Mouse (Mus musculus) heart, embryonic 13.5 days (tissue): ENCODE measurements around the gene Rasl12. TPM values are rescaled to one million over a fixed set of nuclear protein-coding genes. Genes with fewer than 3 reads are reported as not detected.
A peak's percentile ranks its signal among the peaks of the same experiment; 100 is the strongest.

ENCODE experiments used
- ATAC-seq: fragments of 200-750 bp; cut with Nextera tagmentation; 2 replicates; pipeline ENCODE4 v1.8.0; 2017; ENCODE audit warnings: moderate TSS enrichment; ENCODE audit not compliant: insufficient number of reproducible peaks, low FRiP score, low TSS enrichment; ENCODE audit errors: extremely low read depth
- H3K27ac ChIP-seq: fragments of 300-500 bp; sonication (generic); replicated peaks from 2 replicates; pipeline ENCODE4 v1.5.1; 2015; ENCODE audit warnings: moderate library complexity, mild to moderate bottlenecking, inconsistent platforms
- H3K27me3 ChIP-seq: fragments of 300-500 bp; sonication (generic); replicated peaks from 2 replicates; pipeline ENCODE4 v1.6.1; 2015; ENCODE audit warnings: mild to moderate bottlenecking, inconsistent platforms
- H3K36me3 ChIP-seq: fragments of 300-500 bp; sonication (generic); 2 replicates; pipeline ENCODE4 v1.6.1; 2015; ENCODE audit warnings: mild to moderate bottlenecking, inconsistent platforms
- H3K4me1 ChIP-seq: fragments of 300-500 bp; sonication (generic); 2 replicates; pipeline ENCODE4 v1.6.1; 2015; ENCODE audit warnings: inconsistent platforms
- H3K4me2 ChIP-seq: fragments of 300-500 bp; sonication (generic); 2 replicates; pipeline ENCODE4 v1.6.1; 2015; ENCODE audit warnings: inconsistent platforms, mild to moderate bottlenecking, moderate library complexity
- H3K4me3 ChIP-seq: fragments of 300-500 bp; sonication (generic); 2 replicates; pipeline ENCODE4 v1.5.1; 2015; ENCODE audit warnings: moderate library complexity, mild to moderate bottlenecking, inconsistent platforms
- H3K9ac ChIP-seq: fragments of 300-500 bp; sonication (generic); 2 replicates; pipeline ENCODE4 v1.6.1; 2015; ENCODE audit warnings: inconsistent platforms, mild to moderate bottlenecking, moderate library complexity
- H3K9me3 ChIP-seq: fragments of 300-500 bp; sonication (generic); 2 replicates; pipeline ENCODE4 v1.6.1; 2016; ENCODE audit warnings: inconsistent platforms
- WGBS: fragments of 180-500 bp; shearing (Covaris S2); methylation state at CpG from one replicate; pipeline ENCODE4 v1.1.7; 2015; ENCODE audit warnings: mixed read lengths; 5-methylcytosine and 5-hydroxymethylcytosine counted together
- polyA plus RNA-seq: library from polyadenylated mRNA; unstranded; fragments of >200 nt; fragmentation: Nextera tagmentation; extraction: Ambion mirVana; gene quantifications from 2 replicates; pipeline ENCODE4 v1.2.1, GENCODE M21; 2015

The Rasl12 gene
- 5.0 and 5.2 TPM in 2 replicates for polyA plus RNA-seq

DNA sequence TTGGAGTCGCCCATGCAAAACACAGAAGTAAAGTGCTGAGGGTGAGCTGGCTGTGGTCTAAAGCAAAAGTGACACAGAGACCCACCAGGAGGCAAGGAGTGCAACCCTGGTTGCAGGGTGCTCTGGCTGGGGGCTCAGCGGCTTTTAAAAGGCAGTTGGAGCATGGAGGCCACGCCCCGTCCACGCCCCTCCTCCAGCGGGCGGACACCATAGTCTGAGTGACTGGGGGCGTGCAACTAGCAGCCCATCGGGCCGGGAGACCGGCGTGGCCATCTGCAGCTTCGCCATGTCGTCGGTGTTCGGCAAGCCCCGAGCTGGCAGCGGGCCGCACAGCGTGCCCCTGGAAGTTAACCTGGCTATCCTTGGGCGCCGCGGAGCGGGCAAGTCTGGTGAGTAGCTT lies at the start of gene Rasl12:
TSS of gene Rasl12 (plus strand) at position 228 of the 400 bp plus-strand sequence.
- ATAC-seq: no peak; the same call in 1 of the 2 replicates
- H3K27ac ChIP-seq: no peak within 1 kb of the TSS
- WGBS: under 1% methylated on average over 24 of the region's 24 CpGs

DNA sequence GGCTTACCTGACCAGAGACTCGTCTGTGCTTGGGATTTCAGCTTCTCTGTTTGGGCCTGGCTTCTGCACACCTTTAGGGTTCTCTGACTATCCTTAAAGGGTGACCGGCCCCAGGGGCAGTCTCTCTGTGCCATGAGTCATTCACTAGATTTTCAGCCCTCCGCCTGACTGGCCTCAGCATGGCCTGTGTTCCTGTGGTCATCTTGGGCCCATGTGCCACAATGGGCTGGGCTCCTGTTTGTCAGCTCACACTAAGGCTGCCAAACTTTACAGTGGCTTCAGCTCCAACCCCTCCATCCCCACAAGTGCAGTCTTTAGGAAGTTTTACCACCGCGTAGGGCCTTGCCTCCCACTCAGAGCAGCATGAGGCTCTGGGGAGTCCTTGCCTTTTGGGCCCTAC lies 45.1 kb upstream of the Rasl12 start:
- 81% methylated on average over 5 of the region's 5 CpGs for WGBS
- peak overlapping the region; percentile 19; the same call in 1 of the 2 replicates for H3K9ac ChIP-seq
- peaks cover 22% of the 10 kb centered on the region for H3K4me1 ChIP-seq
- H3K4me2 ChIP-seq: no peak overlapping the region
- peaks cover 42% of the 10 kb centered on the region for H3K36me3 ChIP-seq
- H3K27me3 ChIP-seq: no peaks in the 10 kb centered on the region
- no peak for ATAC-seq
- H3K9me3 ChIP-seq: no peaks in the 10 kb centered on the region
- no peak overlapping the region for H3K27ac ChIP-seq
- H3K4me3 ChIP-seq: no peak overlapping the region

More for the DNA sequence above, at the start of gene Rasl12:
- H3K9me3 ChIP-seq: no peaks in the 10 kb centered on the region
- H3K4me2 ChIP-seq: peak within 1 kb of the TSS; percentile 78
- H3K4me3 ChIP-seq: peak within 1 kb of the TSS; percentile 58
- no peaks in the 10 kb centered on the region for H3K36me3 ChIP-seq
- peak within 1 kb of the TSS; percentile 78 for H3K9ac ChIP-seq
- H3K27me3 ChIP-seq: peaks cover 21% of the 10 kb centered on the region; the same call in 1 of the 2 replicates
- H3K4me1 ChIP-seq: peaks cover 13% of the 10 kb centered on the region

DNA sequence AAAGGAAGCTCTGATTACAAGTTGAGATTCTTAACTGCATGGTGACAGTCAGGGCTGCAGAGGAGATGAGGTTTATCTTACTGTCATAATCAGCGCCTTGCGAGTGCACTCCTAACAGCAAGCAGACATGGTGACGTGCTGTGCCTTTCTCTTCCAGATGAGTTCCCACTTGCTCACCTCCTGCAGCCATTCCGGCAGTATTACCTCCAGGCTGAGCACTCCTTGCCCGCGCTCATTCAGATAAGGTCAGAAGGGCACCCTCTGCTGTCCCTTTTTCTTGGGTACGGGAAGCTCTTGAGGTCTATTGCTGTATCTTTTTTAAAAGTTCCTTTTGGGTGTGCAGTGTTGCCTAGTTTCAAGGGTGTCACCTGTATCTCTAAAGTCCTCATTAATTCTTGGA lies 41.7 kb upstream of the Rasl12 start:
- no peak overlapping the region for H3K9ac ChIP-seq
- no peaks in the 10 kb centered on the region for H3K27me3 ChIP-seq
- H3K4me1 ChIP-seq: peaks cover 12% of the 10 kb centered on the region
- 77% methylated on average over 7 of the region's 7 CpGs for WGBS
- ATAC-seq: no peak
- no peaks in the 10 kb centered on the region for H3K9me3 ChIP-seq
- peaks cover 72% of the 10 kb centered on the region for H3K36me3 ChIP-seq
- H3K4me3 ChIP-seq: no peak overlapping the region
- H3K27ac ChIP-seq: no peak overlapping the region
- H3K4me2 ChIP-seq: no peak overlapping the region

DNA sequence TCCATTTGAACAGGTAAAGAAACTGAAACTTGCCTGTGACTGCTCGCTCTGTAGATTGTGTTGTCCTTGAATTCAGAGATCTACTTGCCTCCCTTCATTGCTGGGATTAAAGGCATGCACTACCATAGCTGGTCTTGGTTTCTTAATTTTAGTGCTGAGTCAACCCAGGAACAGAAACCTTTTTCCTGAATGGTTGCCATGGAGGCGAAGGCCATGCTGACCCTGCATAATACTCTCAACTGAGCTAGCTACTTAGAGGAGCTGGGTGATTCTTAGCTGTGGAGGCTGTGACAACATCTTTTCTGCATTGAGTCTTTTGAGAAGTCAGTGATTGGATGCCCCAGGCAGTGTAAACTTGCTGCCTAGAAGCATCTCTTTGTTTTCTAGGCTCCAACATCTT lies 41.3 kb upstream of the Rasl12 start:
- Histone ChIP-seq H3K4me1 (peaks cover 12% of the 10 kb centered on the region), H3K4me3 (no peak overlapping the region), H3K9ac (no peak overlapping the region), H3K27ac (no peak overlapping the region), H3K9me3 (no peaks in the 10 kb centered on the region), H3K4me2 (no peak overlapping the region), H3K36me3 (peaks cover 76% of the 10 kb centered on the region), H3K27me3 (no peaks in the 10 kb centered on the region)
- WGBS: 95% methylated on average over 2 of the region's 2 CpGs
- ATAC-seq: no peak

- H3K36me3 ChIP-seq: peaks cover 83% of the 10 kb centered on the region
- no peaks in the 10 kb centered on the region for H3K27me3 ChIP-seq
- peaks cover 22% of the 10 kb centered on the region for H3K4me1 ChIP-seq
- ATAC-seq: no peak
- no peaks in the 10 kb centered on the region for H3K9me3 ChIP-seq
- 0 out of 2 replicates have a peak overlapping the region, but pooled peaks have one; percentile 9 for H3K4me2 ChIP-seq
- 48% methylated on average over 1 of the region's 1 CpGs for WGBS
- H3K27ac ChIP-seq: peak overlapping the region; percentile 83
- H3K9ac ChIP-seq: peak overlapping the region; percentile 52
- no peak overlapping the region for H3K4me3 ChIP-seq
Observed at GRCm38 (mm10) chr9:65358956-65359480, 39.3 kb upstream of the Rasl12 start.

DNA sequence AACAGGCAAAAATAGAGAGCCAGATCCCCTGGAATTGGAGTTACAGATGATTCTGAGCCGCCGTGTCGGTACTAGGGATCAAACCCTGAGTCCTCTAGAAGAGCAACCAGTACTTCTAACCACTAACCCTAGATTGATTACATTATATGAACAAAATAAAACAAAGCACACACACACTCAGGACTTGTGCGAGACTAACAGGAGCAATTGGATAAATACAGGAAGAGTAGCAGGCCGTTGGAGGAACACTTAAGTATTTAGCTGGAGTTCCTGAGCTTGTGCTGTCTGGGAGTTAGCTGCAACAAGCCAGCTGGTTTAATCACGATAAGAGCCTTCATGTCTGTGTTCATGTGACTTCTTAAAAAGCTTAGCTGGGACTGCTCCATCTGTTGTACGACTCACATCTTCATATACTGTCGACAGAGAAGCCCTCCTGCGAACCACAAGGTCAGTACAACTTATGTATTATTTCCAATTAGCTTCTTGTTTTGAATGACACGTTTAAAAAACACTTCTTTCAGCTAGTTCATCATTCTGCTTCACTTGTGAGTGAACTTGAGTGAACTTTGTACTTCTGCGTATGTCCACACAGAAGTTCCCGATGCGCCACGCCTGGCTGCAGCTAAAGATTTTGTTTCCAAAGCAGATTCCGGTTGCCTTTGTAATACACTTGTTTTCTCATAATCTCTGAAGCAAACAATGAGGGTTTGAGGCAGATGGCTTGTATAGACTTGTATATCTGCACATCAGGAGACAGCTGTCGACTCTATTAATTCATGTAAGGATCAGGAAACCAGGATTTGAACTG lies 37.5 kb upstream of the Rasl12 start, which contains the start of gene Ubap1l:
TSS of gene Ubap1l (plus strand) at position 401 of the 808 bp plus-strand sequence.
- H3K4me3 ChIP-seq: no peak within 1 kb of the TSS
- peak within 1 kb of the TSS; percentile 2; the same call in 1 of the 2 replicates for H3K9ac ChIP-seq
- 83% methylated on average over 16 of the region's 16 CpGs for WGBS
- H3K9me3 ChIP-seq: no peaks in the 10 kb centered on the region
- H3K27ac ChIP-seq: no peak within 1 kb of the TSS
- ATAC-seq: no peak
- H3K27me3 ChIP-seq: no peaks in the 10 kb centered on the region
- peaks cover 76% of the 10 kb centered on the region for H3K36me3 ChIP-seq
- no peak within 1 kb of the TSS for H3K4me2 ChIP-seq
- peaks cover 28% of the 10 kb centered on the region for H3K4me1 ChIP-seq

- no peaks in the 10 kb centered on the region for H3K9me3 ChIP-seq
- WGBS: 43% methylated on average over 9 of the region's 9 CpGs
- peak overlapping the region; percentile 10; the same call in 1 of the 2 replicates for H3K4me2 ChIP-seq
- 0 out of 2 replicates have a peak overlapping the region, but pooled peaks have one; percentile 20 for H3K27ac ChIP-seq
- peaks cover 24% of the 10 kb centered on the region for H3K4me1 ChIP-seq
- no peak overlapping the region for H3K4me3 ChIP-seq
- H3K9ac ChIP-seq: no peak overlapping the region
- no peak for ATAC-seq
- no peaks in the 10 kb centered on the region for H3K27me3 ChIP-seq
- peaks cover 57% of the 10 kb centered on the region for H3K36me3 ChIP-seq
Observed at GRCm38 (mm10) chr9:65363684-65364083, 34.6 kb upstream of the Rasl12 start.

- no peak for ATAC-seq
- H3K27me3 ChIP-seq: no peaks in the 10 kb centered on the region
- H3K27ac ChIP-seq: no peak overlapping the region
- no peak overlapping the region for H3K4me2 ChIP-seq
- H3K4me3 ChIP-seq: no peak overlapping the region
- H3K9me3 ChIP-seq: no peaks in the 10 kb centered on the region
- WGBS: 86% methylated on average over 7 of the region's 7 CpGs
- H3K9ac ChIP-seq: no peak overlapping the region
- peaks cover 15% of the 10 kb centered on the region for H3K4me1 ChIP-seq
- peaks cover 40% of the 10 kb centered on the region for H3K36me3 ChIP-seq
Observed at GRCm38 (mm10) chr9:65365721-65366120, 32.6 kb upstream of the Rasl12 start.

- Histone ChIP-seq H3K36me3 (peaks cover 14% of the 10 kb centered on the region), H3K4me1 (peaks cover 9% of the 10 kb centered on the region), H3K4me3 (no peak overlapping the region), H3K9me3 (no peaks in the 10 kb centered on the region), H3K9ac (no peak overlapping the region), H3K27me3 (no peaks in the 10 kb centered on the region), H3K27ac (no peak overlapping the region), H3K4me2 (no peak overlapping the region)
- 69% methylated on average over 24 of the region's 24 CpGs for WGBS
- ATAC-seq: no peak; the same call in 1 of the 2 replicates
Observed at GRCm38 (mm10) chr9:65371756-65372155, 26.6 kb upstream of the Rasl12 start.

- peaks cover 21% of the 10 kb centered on the region for H3K36me3 ChIP-seq
- no peak overlapping the region for H3K4me3 ChIP-seq
- no peak overlapping the region for H3K9ac ChIP-seq
- no peaks in the 10 kb centered on the region for H3K9me3 ChIP-seq
- ATAC-seq: no peak
- WGBS: 64% methylated on average over 4 of the region's 4 CpGs
- H3K27ac ChIP-seq: no peak overlapping the region
- no peak overlapping the region for H3K4me2 ChIP-seq
- peaks cover 9% of the 10 kb centered on the region for H3K4me1 ChIP-seq
- no peaks in the 10 kb centered on the region for H3K27me3 ChIP-seq
Observed at GRCm38 (mm10) chr9:65372449-65372848, 25.9 kb upstream of the Rasl12 start.

DNA sequence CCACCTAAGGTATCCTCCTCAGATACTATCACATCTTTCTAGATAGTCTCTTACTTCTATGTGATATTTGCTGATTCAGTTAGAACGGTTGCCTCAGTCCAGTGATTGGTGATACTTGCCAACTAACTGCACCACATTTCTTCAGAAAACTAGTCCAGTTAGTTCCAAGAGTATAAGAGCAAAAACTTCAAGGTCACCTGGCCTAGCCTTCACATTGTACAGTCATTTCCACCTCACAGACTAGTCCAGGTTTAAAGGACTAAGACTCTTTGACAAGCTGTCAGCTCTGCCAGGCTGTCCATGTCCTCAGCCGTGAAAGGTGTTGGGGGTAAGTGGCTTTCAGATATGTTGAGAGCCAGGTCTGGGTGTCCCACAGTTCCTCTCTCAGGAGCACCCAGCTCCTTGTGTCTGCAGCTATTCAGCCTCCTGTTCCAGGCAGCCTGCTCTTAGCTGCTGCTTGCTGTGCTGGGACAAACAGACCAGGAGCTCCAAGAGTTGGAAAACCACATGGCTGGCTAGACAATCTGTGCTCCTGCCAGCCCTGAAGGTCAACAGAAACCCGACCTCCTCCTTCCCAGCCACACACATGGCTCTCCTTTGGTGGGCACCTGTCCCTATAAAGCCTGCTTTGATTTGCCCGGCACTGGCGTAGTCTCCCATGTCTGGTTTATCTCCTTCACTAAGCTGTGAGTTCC lies 23.7 kb upstream of the Rasl12 start:
- no peak for ATAC-seq
- WGBS: 64% methylated on average over 5 of the region's 5 CpGs

More for the DNA sequence above, 23.7 kb upstream of the Rasl12 start:
- H3K27me3 ChIP-seq: no peaks in the 10 kb centered on the region
- no peak overlapping the region for H3K4me2 ChIP-seq
- H3K4me3 ChIP-seq: no peak overlapping the region
- H3K36me3 ChIP-seq: peaks cover 25% of the 10 kb centered on the region
- no peak overlapping the region for H3K27ac ChIP-seq
- H3K9ac ChIP-seq: no peak overlapping the region
- H3K4me1 ChIP-seq: peaks cover 9% of the 10 kb centered on the region
- H3K9me3 ChIP-seq: no peaks in the 10 kb centered on the region
